Mouse (Mus musculus) CH12.LX (cell line): Measurements from ENCODE around the gene Chac2. TPM values are rescaled to one million over a fixed set of nuclear protein-coding genes. Genes with fewer than 3 reads are reported as not detected.

ENCODE experiments used
- DNase-seq: peaks from one replicate; pipeline ENCODE4 v3.0.0-alpha.2; 2013; ENCODE audit errors: extremely low read depth
- H3K27ac ChIP-seq: 2 replicates; pipeline ENCODE4 v1.5.1; 2012; ENCODE audit warnings: low read depth, mild to moderate bottlenecking, control low read depth, moderate library complexity; ENCODE audit not compliant: insufficient read depth
- H3K27me3 ChIP-seq: replicated peaks from 2 replicates; pipeline ENCODE3; 2012; ENCODE audit warnings: inconsistent platforms
- H3K36me3 ChIP-seq, 2 experiments: replicated peaks in 1 of 2; 2 replicates each; pipeline versions ENCODE3 to v1.6.1; 2012; ENCODE audit warnings: inconsistent platforms in 1 of 2, low read length in 1 of 2, mild to moderate bottlenecking in 1 of 2, mixed read lengths in 1 of 2, moderate library complexity in 1 of 2; ENCODE audit not compliant: control insufficient read depth in 1 of 2, insufficient read depth in 1 of 2
- H3K4me1 ChIP-seq, 2 experiments: 2 replicates each; pipeline ENCODE4 v1.6.1; 2012; ENCODE audit warnings: inconsistent platforms in 1 of 2, moderate library complexity in 1 of 2; ENCODE audit not compliant: insufficient read depth in 2 of 2, control insufficient read depth in 1 of 2
- H3K4me2 ChIP-seq: 2 replicates; pipeline ENCODE4 v1.6.1; 2012; ENCODE audit warnings: low read depth, mild to moderate bottlenecking, control low read depth; ENCODE audit not compliant: poor library complexity, insufficient read depth, severe bottlenecking
- H3K4me3 ChIP-seq, 3 experiments: fragments of 150-350 bp in 1 of 3; sonication (generic) in 1 of 3; replicated peaks in 1 of 3; 2 replicates each; pipeline versions ENCODE3 to v1.5.1; 2011 to 2012; ENCODE audit warnings: low read depth in 2 of 3, low read length in 2 of 3, mild to moderate bottlenecking in 2 of 3, moderate library complexity in 2 of 3, control low read depth in 1 of 3, improper control_type of control experiment in 1 of 3, inconsistent platforms in 1 of 3, mixed read lengths in 1 of 3; ENCODE audit not compliant: poor library complexity in 1 of 3
- H3K79me2 ChIP-seq: replicated peaks from 2 replicates; pipeline ENCODE4 v1.6.1; 2012; ENCODE audit warnings: mild to moderate bottlenecking, moderate library complexity; ENCODE audit not compliant: control insufficient read depth, poor library complexity, insufficient read depth, severe bottlenecking; ENCODE audit errors: extremely low read depth
- H3K9ac ChIP-seq: 2 replicates; pipeline ENCODE4 v1.6.1; 2012; ENCODE audit warnings: low read depth, mild to moderate bottlenecking, control low read depth, moderate library complexity; ENCODE audit not compliant: insufficient read depth
- H3K9me3 ChIP-seq: replicated peaks from 2 replicates; pipeline ENCODE3; 2012; ENCODE audit warnings: low read length, inconsistent platforms, mixed read lengths
- BHLHE40 ChIP-seq: IDR thresholded peaks from 2 replicates; pipeline ENCODE4 v1.6.1; 2011; ENCODE audit warnings: mild to moderate bottlenecking, low read depth, low read length, improper control_type of control experiment
- CHD1 ChIP-seq: IDR thresholded peaks from 2 replicates; pipeline ENCODE4 v1.6.1; 2012; ENCODE audit warnings: low read depth, low read length, improper control_type of control experiment, inconsistent platforms
- CHD2 ChIP-seq: IDR thresholded peaks from 2 replicates; pipeline ENCODE4 v1.6.1; 2011; ENCODE audit warnings: low read length, improper control_type of control experiment
- CTCF ChIP-seq, 2 experiments: IDR thresholded peaks in 1 of 2; conservative IDR thresholded peaks in 1 of 2; 2 replicates each; pipeline ENCODE4 v1.5.1; 2011 to 2012; ENCODE audit warnings: low read depth in 2 of 2, low read length in 2 of 2, improper control_type of control experiment in 1 of 2, inconsistent platforms in 1 of 2, mild to moderate bottlenecking in 1 of 2, moderate library complexity in 1 of 2
- E2F4 ChIP-seq: IDR thresholded peaks from 2 replicates; pipeline ENCODE4 v1.6.1; 2011; ENCODE audit warnings: low read depth, low read length, improper control_type of control experiment; ENCODE audit not compliant: insufficient replicate concordance
- ELF1 ChIP-seq: IDR thresholded peaks from 2 replicates; pipeline ENCODE4 v1.6.1; 2014; ENCODE audit warnings: low read depth, mild to moderate bottlenecking, inconsistent platforms, low read length, improper control_type of control experiment
- EP300 ChIP-seq: IDR thresholded peaks from 2 replicates; pipeline ENCODE4 v1.6.1; 2011; ENCODE audit warnings: low read length, improper control_type of control experiment
- ETS1 ChIP-seq: conservative IDR thresholded peaks from 2 replicates; pipeline ENCODE4 v1.6.1; 2012; ENCODE audit warnings: low read depth, mild to moderate bottlenecking, inconsistent platforms, low read length, improper control_type of control experiment, moderate library complexity
- GABPA ChIP-seq: IDR thresholded peaks from 2 replicates; pipeline ENCODE4 v1.6.1; 2012; ENCODE audit warnings: low read depth, low read length, improper control_type of control experiment, inconsistent platforms; ENCODE audit not compliant: insufficient replicate concordance
- HCFC1 ChIP-seq: IDR thresholded peaks from 2 replicates; pipeline ENCODE4 v1.6.1; 2012; ENCODE audit warnings: low read depth, mild to moderate bottlenecking, inconsistent platforms, low read length, improper control_type of control experiment
- IRF4 ChIP-seq: IDR thresholded peaks from 2 replicates; pipeline ENCODE4 v1.6.1; 2014; ENCODE audit warnings: low read depth, mild to moderate bottlenecking, inconsistent platforms, low read length, improper control_type of control experiment
- JUN ChIP-seq: IDR thresholded peaks from 2 replicates; pipeline ENCODE4 v1.6.1; 2011; ENCODE audit warnings: low read depth, mild to moderate bottlenecking, low read length, improper control_type of control experiment, moderate library complexity; ENCODE audit not compliant: insufficient read depth
- JUND ChIP-seq: conservative IDR thresholded peaks from 2 replicates; pipeline ENCODE4 v1.6.1; 2011; ENCODE audit warnings: low read depth, low read length, improper control_type of control experiment
- KAT2A ChIP-seq: IDR thresholded peaks from 2 replicates; pipeline ENCODE4 v1.6.1; 2012; ENCODE audit warnings: low read length, improper control_type of control experiment, inconsistent platforms; ENCODE audit not compliant: insufficient replicate concordance
- MAFK ChIP-seq: IDR thresholded peaks from 2 replicates; pipeline ENCODE4 v1.6.1; 2011; ENCODE audit warnings: low read length, improper control_type of control experiment; ENCODE audit not compliant: insufficient replicate concordance
- MAX ChIP-seq: IDR thresholded peaks from 2 replicates; pipeline ENCODE4 v1.6.1; 2011; ENCODE audit warnings: low read length, improper control_type of control experiment
- MAZ ChIP-seq: IDR thresholded peaks from 2 replicates; pipeline ENCODE4 v1.6.1; 2012; ENCODE audit warnings: low read depth, mild to moderate bottlenecking, inconsistent platforms, low read length, improper control_type of control experiment, moderate library complexity
- MEF2A ChIP-seq: IDR thresholded peaks from 2 replicates; pipeline ENCODE4 v1.6.1; 2014; ENCODE audit warnings: low read depth, mild to moderate bottlenecking, inconsistent platforms, low read length, improper control_type of control experiment, borderline replicate concordance
- MXI1 ChIP-seq: IDR thresholded peaks from 2 replicates; pipeline ENCODE4 v1.6.1; 2011; ENCODE audit warnings: mild to moderate bottlenecking, low read depth, low read length, improper control_type of control experiment
- MYC ChIP-seq: IDR thresholded peaks from 2 replicates; pipeline ENCODE4 v1.6.1; 2011; ENCODE audit warnings: low read depth, mild to moderate bottlenecking, improper control_type of control experiment, low read length
- NELFE ChIP-seq: IDR thresholded peaks from 2 replicates; pipeline ENCODE4 v1.6.1; 2011; ENCODE audit warnings: low read depth, low read length, improper control_type of control experiment
- NRF1 ChIP-seq: IDR thresholded peaks from 2 replicates; pipeline ENCODE4 v1.6.1; 2014; ENCODE audit warnings: low read depth, mild to moderate bottlenecking, inconsistent platforms, low read length, improper control_type of control experiment, moderate library complexity
- PAX5 ChIP-seq: IDR thresholded peaks from 2 replicates; pipeline ENCODE4 v1.6.1; 2012; ENCODE audit warnings: low read length, inconsistent platforms, mixed read lengths
- POLR2A ChIP-seq: IDR thresholded peaks from 2 replicates; pipeline ENCODE4 v1.6.1; 2011; ENCODE audit warnings: low read depth, mild to moderate bottlenecking, improper control_type of control experiment, low read length
- POLR2AphosphoS2 ChIP-seq: IDR thresholded peaks from 2 replicates; pipeline ENCODE4 v1.6.1; 2011; ENCODE audit warnings: low read depth, low read length, improper control_type of control experiment
- RAD21 ChIP-seq: IDR thresholded peaks from 2 replicates; pipeline ENCODE4 v1.6.1; 2011; ENCODE audit warnings: low read depth, mild to moderate bottlenecking, low read length, improper control_type of control experiment, moderate library complexity
- RCOR1 ChIP-seq: conservative IDR thresholded peaks from 2 replicates; pipeline ENCODE4 v1.6.1; 2012; ENCODE audit warnings: low read depth, mild to moderate bottlenecking, inconsistent platforms, low read length, improper control_type of control experiment
- SIN3A ChIP-seq: IDR thresholded peaks from 2 replicates; pipeline ENCODE4 v1.6.1; 2012; ENCODE audit warnings: low read length, improper control_type of control experiment, inconsistent platforms
- SMC3 ChIP-seq: IDR thresholded peaks from 2 replicates; pipeline ENCODE4 v1.6.1; 2011; ENCODE audit warnings: low read depth, low read length, improper control_type of control experiment
- TBP ChIP-seq: conservative IDR thresholded peaks from 2 replicates; pipeline ENCODE4 v1.6.1; 2011; ENCODE audit warnings: low read depth, low read length, improper control_type of control experiment
- TCF12 ChIP-seq: IDR thresholded peaks from 2 replicates; pipeline ENCODE4 v1.6.1; 2014; ENCODE audit warnings: low read depth, mild to moderate bottlenecking, inconsistent platforms, low read length, improper control_type of control experiment
- UBTF ChIP-seq: IDR thresholded peaks from 2 replicates; pipeline ENCODE4 v1.6.1; 2012; ENCODE audit warnings: low read depth, mild to moderate bottlenecking, inconsistent platforms, low read length, improper control_type of control experiment, moderate library complexity
- USF1 ChIP-seq: IDR thresholded peaks from 2 replicates; pipeline ENCODE4 v1.6.1; 2014; ENCODE audit warnings: low read depth, mild to moderate bottlenecking, inconsistent platforms, low read length, improper control_type of control experiment
- USF2 ChIP-seq: conservative IDR thresholded peaks from 2 replicates; pipeline ENCODE4 v1.6.1; 2011; ENCODE audit warnings: low read depth, low read length, improper control_type of control experiment
- ZC3H11A ChIP-seq: IDR thresholded peaks from 2 replicates; pipeline ENCODE4 v1.6.1; 2012; ENCODE audit warnings: low read depth, mild to moderate bottlenecking, inconsistent platforms, low read length, improper control_type of control experiment
- ZKSCAN1 ChIP-seq: IDR thresholded peaks from 2 replicates; pipeline ENCODE4 v1.6.1; 2012; ENCODE audit warnings: low read depth, inconsistent platforms, low read length, improper control_type of control experiment, borderline replicate concordance
- ZMIZ1 ChIP-seq: IDR thresholded peaks from 2 replicates; pipeline ENCODE4 v1.6.1; 2012; ENCODE audit warnings: low read depth, mild to moderate bottlenecking, inconsistent platforms, low read length, improper control_type of control experiment
- ZNF384 ChIP-seq: IDR thresholded peaks from 2 replicates; pipeline ENCODE4 v1.6.1; 2012; ENCODE audit warnings: low read depth, low read length, improper control_type of control experiment, inconsistent platforms
- dilution Hi-C: fragments of 300-500 bp; cut with MboI; formaldehyde crosslinking; loops from 2 replicates; pipeline ENCODE4 v1.14.3; 2020; ENCODE audit warnings: low sequenced_read_pairs; ENCODE audit not compliant: extremely low pct_unique_long_range_greater_than_20kb, extremely low pct_ligation_motif_present
- in situ Hi-C: fragments of 300-500 bp; cut with MboI; formaldehyde crosslinking; loops from 3 replicates; pipeline ENCODE4 v1.14.3; 2019; ENCODE audit warnings: low sequenced_read_pairs, low pct_ligation_motif_present, low pct_unique_long_range_greater_than_20kb, mixed read lengths
- polyA plus RNA-seq: library from polyadenylated mRNA; unstranded; fragments of >175 nt; gene quantifications from 2 replicates; pipeline ENCODE4 v1.2.1, GENCODE M21; 2012; ENCODE audit warnings: low read depth; ENCODE audit not compliant: insufficient read length
- total RNA-seq, 2 experiments: library from RNA; depleted of rRNA; stranded (reverse); fragments of 300-350 nt in 1 of 2; fragments of >200 nt in 1 of 2; gene quantifications; 2 replicates each; pipeline ENCODE4 v1.2.3; 2012 to 2014

The Chac2 gene
- total RNA-seq (2012; rRNA removed): 8.7 and 11.0 TPM in 2 replicates
- total RNA-seq (2014; rRNA removed): 25.0 and 26.9 TPM in 2 replicates
- 9.2 and 9.6 TPM in 2 replicates for polyA plus RNA-seq

DNA sequence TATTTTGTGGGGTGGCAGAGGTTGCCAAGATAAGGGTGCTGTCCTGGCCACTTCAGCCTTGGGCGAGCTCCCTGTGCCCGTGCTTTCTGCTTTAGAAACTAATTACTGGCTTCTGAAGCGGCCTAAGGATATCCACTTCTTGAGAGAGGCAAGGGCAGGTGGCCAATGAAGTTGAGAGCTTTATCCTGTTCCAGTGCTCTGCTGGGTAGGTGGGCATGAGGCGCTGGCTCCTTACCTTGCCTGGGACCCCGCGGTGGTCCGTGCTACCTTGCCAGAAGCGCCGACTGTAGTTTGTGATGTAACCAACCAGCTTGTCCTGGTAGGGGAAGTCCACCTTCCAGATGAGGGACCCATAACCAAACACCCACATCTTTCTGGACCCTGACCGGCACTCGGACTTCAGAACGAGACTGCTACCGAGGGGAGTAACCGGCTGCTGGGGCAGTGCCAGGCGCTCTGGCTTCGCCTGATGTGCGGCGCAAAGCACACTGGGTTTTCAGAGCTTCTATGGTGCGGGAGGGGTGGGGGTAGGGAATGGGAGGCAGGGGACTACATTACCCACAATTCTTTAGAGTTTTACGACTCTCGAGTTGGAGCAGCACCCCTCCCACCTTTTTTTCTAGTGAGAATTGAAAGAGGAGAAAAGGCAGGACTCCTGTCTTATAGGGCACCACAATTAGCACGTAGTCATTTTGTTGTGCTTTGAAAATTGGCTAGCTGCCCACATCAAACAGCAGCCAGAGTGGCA, at the start of gene Chac2:
Gene Chac2 (minus strand): TSS at position 474 of the 748 bp plus-strand sequence.
- H3K27ac ChIP-seq: peak within 1 kb of the TSS; percentile 5; the same call in 1 of the 2 replicates
- H3K9ac ChIP-seq: peak within 1 kb of the TSS; percentile 78
- no peaks in the 10 kb centered on the region for H3K27me3 ChIP-seq
- in situ Hi-C loops (no loop called here), dilution Hi-C loops (no loop called here)
- H3K9me3 ChIP-seq: no peaks in the 10 kb centered on the region
- peak; percentile 95 for DNase-seq
- H3K4me2 ChIP-seq: peak within 1 kb of the TSS; percentile 98
- 0 out of 2 replicates have a peak, but pooled peaks have one; percentile 37 for TF ChIP-seq RCOR1
- no peak for TF ChIP-seq PAX5
- TF ChIP-seq ZC3H11A: no peak
- no peak for TF ChIP-seq SMC3
- TF ChIP-seq USF1: no peak
- TF ChIP-seq E2F4: no peak
- TF ChIP-seq MXI1: peak; percentile 53; the same call in 1 of the 2 replicates
- no peak for TF ChIP-seq CTCF (conservative IDR thresholded peaks at IDR 0.05 in 1 of 2, IDR thresholded peaks at IDR 0.05 in 1 of 2; ENCODE audit: low read depth in 2 of 2, low read length in 2 of 2)
- TF ChIP-seq NELFE: peak; percentile 87
- TF ChIP-seq SIN3A: no peak
- TF ChIP-seq JUND: 0 out of 2 replicates have a peak, but pooled peaks have one; percentile 6
- peak; percentile 35 for TF ChIP-seq NRF1
- TF ChIP-seq MYC: peak; percentile 59
- no peak for TF ChIP-seq USF2
- peak; percentile 84 for TF ChIP-seq TBP
- TF ChIP-seq CHD1: no peak
- TF ChIP-seq KAT2A: peak; percentile 92; the same call in 1 of the 2 replicates
- no peak for TF ChIP-seq MAFK
- peak; percentile 68; the same call in 1 of the 2 replicates for TF ChIP-seq ELF1
- TF ChIP-seq ZNF384: peak; percentile 95
- TF ChIP-seq POLR2A: peak; percentile 97
- no peak for TF ChIP-seq EP300
- no peak for TF ChIP-seq RAD21
- peak; percentile 95 for TF ChIP-seq CHD2
- peak; percentile 77 for TF ChIP-seq TCF12
- peak; percentile 56 for TF ChIP-seq MAX
- peak; percentile 80; the same call in 1 of the 2 replicates for TF ChIP-seq ZMIZ1
- peak; percentile 98 for TF ChIP-seq HCFC1
- no peak for TF ChIP-seq BHLHE40
- peak; percentile 43; the same call in 1 of the 2 replicates for TF ChIP-seq MEF2A
- 0 out of 2 replicates have a peak, but pooled peaks have one; percentile 45 for TF ChIP-seq UBTF
- no peak for TF ChIP-seq JUN
- TF ChIP-seq ETS1: no peak
- TF ChIP-seq POLR2AphosphoS2: peak; percentile 86; the same call in 1 of the 2 replicates
- peak; percentile 56; the same call in 1 of the 2 replicates for TF ChIP-seq GABPA
- peak; percentile 85 for TF ChIP-seq IRF4
- TF ChIP-seq MAZ: peak; percentile 99
- no peak for TF ChIP-seq ZKSCAN1
- H3K79me2 ChIP-seq: peaks cover 11% of the 10 kb centered on the region
- peaks cover 0 to 27% of the 10 kb centered on the region in 2 experiments; a peak in 2 of 4 replicates for H3K4me1 ChIP-seq
- peak within 1 kb of the TSS; percentile 68 to 88 (median 72) for H3K4me3 ChIP-seq
- H3K36me3 ChIP-seq: peaks cover 0 to 11% of the 10 kb centered on the region in 2 experiments
